Mouse (Mus musculus): ENCODE results near the gene Mroh2b.

Gene Mroh2b

DNA sequence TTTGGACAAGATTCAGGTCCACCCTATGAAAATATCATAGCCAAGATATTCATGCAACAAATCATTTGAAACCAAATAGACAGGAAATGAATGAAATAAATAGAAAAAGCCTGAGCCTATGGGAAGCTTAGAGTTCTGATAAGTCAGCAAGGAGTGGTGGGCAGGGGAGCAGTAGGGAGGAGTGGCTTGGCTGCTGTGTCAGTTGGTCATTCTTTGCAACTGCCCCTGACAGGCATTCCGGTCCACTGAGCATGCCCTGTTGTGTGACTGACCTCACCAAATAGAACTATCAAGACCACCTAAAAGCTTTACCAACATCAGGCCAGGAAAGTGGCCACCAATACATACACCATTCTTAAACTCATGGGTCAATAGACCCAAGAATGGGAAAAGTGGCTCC, at the start of gene Mroh2b:
TSS of gene Mroh2b (plus strand) at position 301 of the 400 bp plus-strand sequence.
- ChIA-PET CTCF (no interaction called here), POLR2A (no interaction called here)

DNA sequence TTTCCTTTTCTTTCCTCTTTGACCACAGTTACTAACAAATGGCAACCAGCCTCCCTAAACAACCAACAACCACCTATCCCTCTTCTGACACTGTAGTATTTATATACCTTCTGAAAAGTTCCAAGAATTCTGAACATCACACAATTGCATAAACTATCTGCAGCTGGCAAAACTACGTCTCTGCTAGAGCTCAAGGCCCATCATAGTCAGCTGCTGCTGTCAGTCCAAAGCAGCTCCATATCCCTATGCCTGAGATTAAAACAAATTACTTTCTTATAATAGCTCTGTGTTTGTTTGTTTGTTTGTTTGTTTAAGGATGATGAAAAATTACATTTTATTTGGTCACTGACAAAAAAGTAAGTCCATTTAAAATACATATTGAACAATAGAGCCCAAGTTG, 48.5 kb upstream of the Mroh2b start:
- POLR2A ChIA-PET = no interaction called here
- CTCF ChIA-PET = no interaction called here

DNA sequence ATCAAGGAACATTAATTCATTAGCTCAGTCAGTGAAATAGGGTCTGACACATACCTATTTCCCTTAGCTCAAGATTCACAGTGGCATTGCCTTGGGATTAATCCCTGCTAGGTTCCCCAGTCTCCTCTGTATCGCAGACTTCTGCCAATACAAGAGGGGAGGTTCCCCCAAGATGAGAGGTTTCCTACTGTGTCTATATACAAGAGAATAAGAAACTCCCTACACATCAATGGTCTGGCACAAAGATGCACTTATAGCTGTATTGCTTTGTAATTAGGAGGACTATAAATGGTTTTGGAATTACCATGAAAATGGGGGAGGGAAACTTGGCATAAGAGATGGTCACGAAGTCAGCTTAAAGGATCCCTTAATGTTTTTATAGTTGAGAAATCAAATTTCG, 3.6 kb upstream of the Mroh2b start:
- ChIA-PET CTCF (interaction anchor here in 1 of 4 experiments (1.1 kb wide), 1 partner anchor 174 kb away, joined by 3 read pairs; no protein-coding TSS in a partner anchor), POLR2A (interaction anchor here in 2 of 4 experiments (0.5 to 0.7 kb wide), 2 partner anchors 14 to 166 kb away, joined by 3 read pairs; no protein-coding TSS in a partner anchor)

DNA sequence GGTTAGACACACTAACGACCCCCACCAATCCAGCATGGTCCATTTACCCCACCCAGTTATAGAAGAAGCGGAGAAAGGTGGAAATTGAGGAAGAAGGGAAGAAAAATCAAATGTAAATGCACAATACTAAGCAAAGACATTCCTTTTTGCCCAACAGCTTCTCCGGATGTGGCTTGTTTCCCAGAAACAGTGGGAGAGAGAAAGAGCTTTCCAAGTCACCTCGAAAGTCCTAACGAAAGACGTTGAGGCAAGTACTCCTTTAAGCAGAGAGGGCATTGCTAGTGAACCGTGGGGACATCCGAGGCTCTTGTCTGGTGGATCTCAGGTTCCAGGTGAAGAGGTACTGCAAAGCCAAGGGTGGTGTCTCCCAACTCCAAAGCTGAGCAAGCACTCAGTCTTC, 36.2 kb downstream of the Mroh2b start:
- CTCF ChIA-PET = no interaction called here
- POLR2A ChIA-PET = interaction anchor here in 1 of 4 experiments (0.6 kb wide), 1 partner anchor 1488 kb away, joined by 3 read pairs; no protein-coding TSS in a partner anchor

DNA sequence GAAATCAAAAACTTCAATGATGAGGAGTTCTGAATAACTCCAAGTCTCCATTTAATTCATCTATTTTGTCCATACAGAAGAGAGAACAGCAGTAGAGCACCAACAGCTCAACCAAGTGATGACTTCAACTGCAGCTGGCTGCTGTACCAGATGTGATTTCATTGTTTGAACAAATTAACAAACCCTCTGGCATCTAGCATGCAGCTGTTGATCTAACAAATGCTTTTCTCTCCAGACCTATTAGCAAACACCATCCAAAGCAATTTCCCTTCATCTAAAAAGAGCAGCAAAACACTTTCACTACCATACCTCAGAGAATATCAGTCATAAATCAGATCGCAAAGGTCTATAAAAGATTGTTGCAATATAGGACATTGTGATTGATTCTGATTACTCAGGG, 74.8 kb downstream of the Mroh2b start:
- CTCF ChIA-PET = no interaction called here
- POLR2A ChIA-PET = no interaction called here

DNA sequence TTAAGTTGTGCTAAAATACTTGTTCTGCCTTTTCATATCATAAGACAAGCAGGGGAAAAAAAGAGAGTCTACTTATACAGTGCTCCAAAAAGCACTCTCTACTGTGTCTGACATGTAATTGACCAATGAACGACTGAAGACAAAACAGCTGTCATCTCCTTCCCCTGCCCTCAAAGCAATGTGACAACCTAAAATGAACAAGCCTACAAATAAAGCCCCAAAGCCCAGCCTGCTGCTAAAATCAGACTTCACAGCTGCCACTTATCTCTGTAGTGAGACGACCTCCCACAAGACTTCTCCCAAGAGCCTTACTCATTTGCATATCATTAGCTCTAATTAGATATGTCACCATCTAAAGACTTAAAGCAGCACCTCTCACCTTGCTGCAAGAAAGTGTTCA, 104.4 kb downstream of the Mroh2b start:
- ChIA-PET CTCF (no interaction called here), POLR2A (interaction anchor here in 1 of 4 experiments (0.6 kb wide), 1 partner anchor 1094 kb away, joined by 4 read pairs; no protein-coding TSS in a partner anchor)

DNA sequence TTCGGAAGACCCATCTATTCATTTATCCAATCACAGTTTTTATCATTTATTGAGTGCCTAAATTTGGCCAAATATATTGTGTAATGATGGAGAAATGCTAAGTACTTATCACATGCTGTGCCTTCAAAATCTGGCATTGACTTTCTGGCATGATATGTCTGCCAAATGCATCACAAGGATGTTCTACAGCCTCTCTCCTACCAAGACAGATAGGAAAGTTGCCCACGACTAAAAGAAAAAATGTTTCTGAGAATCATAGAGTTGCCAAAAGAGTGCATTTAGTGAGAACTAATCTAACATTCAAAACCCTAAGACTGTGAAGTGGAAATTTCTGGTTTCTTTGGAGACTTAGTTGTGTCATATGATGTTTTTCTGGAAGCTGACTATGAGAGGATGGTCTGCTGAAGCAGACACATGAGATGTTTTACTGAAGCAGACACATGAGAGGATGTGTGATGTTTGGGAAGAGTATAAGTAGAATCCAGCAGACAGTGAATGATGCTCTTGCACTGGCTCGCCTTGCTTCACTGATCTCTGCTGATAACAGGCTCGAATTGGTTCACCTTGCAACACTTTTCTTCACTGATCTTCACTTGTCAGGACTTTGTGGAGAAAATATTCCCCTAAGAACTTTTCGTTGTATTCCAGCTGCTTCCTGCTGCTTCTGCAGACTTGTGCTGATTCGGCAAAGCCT, 105.1 kb downstream of the Mroh2b start:
- POLR2A ChIA-PET = interaction anchor here in 1 of 4 experiments (0.6 kb wide), 1 partner anchor 1095 kb away, joined by 4 read pairs; no protein-coding TSS in a partner anchor

DNA sequence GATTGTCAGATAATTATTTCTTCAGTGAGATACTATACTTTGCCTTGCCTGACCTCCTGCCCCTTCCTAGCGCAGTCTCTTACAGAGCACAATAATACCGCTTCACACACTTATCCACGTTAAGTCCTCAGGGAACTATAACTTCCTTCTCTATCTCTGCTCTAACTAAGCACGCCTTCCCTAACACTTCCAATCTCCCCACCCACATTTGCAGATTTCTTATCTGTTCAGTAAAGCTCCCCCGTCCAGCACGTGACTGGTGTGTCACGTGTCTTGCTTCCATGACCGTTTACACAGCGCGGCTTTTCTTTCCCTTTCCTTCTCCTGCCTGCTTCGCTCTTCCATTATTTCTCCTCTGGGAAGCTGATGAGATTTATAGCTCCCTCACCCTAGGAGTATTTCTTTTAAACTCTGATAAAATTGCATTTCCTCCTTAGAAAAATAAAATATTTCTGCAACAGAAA, 111.1 kb downstream of the Mroh2b start:
- POLR2A ChIA-PET = interaction anchor here in 3 of 4 experiments (0.8 to 2.0 kb wide), 5 partner anchors 10 to 1039 kb away, joined by 3 to 11 read pairs (median 5); no protein-coding TSS in a partner anchor

More for the DNA sequence above, 105.1 kb downstream of the Mroh2b start:
- CTCF ChIA-PET = no interaction called here

More for the DNA sequence above, 111.1 kb downstream of the Mroh2b start:
- CTCF ChIA-PET = interaction anchor here in 1 of 4 experiments (0.6 kb wide), 1 partner anchor 519 kb away, joined by 3 read pairs; no protein-coding TSS in a partner anchor
